Mouse (Mus musculus) cerebellum, adult 18-20 months (tissue): ENCODE data around the gene Pacrg.
A peak's percentile ranks its signal among the peaks of the same experiment; 100 is the strongest.

Experiments
- DNase-seq, 2 experiments: peaks; one replicate each; pipeline ENCODE4 v3.0.0; 2021

Gene Pacrg

DNA sequence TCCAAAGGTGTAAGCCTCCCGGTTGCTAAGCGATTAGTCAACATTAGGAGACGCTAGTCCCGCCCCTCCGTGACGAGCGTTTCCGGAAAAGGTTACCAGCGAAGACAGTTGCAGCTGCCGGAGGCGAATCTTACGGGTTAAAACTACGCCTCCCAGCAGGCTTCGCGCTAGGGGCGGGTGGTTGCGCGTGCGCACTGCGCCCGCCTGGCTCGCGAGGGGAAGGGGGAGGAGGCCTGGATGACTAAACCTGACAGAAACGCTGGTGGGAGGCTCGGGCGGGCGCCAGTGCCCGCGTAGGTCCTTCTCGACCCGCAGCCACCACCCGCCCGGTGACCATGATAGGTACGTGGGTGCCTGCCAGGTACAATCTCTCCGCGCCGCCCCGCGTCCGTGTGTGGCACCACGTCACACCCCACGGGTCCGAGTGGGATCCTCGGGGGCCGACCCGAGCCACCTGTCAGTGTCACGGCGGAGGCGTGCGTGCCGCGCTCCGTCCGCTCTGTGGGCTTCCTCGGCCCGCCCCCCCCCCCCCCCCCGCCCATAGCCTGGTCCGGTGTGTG lies at the start of gene Pacrg, which contains the start of gene Prkn:
TSS of gene Pacrg (minus strand) at position 164 of the 560 bp plus-strand sequence.
TSS of gene Prkn (plus strand) at position 237 of the 560 bp plus-strand sequence.
- peak; percentile 97 to 99 for DNase-seq

GRCm38 (mm10) chr17:10887924-10888323 lies 47.8 kb upstream of the Pacrg start:
- DNase-seq = no peak

GRCm38 (mm10) chr17:10882260-10882659 lies 42.1 kb upstream of the Pacrg start:
- no peak for DNase-seq

DNA sequence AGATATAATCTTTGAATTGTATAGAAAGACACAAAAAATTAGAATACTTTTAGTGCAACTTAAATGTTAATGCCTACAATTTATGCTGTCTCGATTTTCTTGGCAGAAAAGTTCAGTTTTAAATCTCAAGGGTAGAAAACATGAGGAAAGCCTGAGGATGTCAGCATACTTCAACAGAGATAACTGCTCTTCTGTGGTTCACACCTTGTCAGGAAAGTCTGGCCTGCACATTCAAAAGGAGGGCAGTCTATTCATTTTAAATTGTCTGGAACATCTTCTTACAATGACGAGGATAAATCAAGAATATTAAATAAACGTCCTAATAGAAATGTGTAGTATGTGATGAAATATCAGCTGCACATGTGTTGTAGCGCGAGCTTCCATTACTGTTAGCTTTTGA lies 38.9 kb upstream of the Pacrg start:
- no peak for DNase-seq

DNA sequence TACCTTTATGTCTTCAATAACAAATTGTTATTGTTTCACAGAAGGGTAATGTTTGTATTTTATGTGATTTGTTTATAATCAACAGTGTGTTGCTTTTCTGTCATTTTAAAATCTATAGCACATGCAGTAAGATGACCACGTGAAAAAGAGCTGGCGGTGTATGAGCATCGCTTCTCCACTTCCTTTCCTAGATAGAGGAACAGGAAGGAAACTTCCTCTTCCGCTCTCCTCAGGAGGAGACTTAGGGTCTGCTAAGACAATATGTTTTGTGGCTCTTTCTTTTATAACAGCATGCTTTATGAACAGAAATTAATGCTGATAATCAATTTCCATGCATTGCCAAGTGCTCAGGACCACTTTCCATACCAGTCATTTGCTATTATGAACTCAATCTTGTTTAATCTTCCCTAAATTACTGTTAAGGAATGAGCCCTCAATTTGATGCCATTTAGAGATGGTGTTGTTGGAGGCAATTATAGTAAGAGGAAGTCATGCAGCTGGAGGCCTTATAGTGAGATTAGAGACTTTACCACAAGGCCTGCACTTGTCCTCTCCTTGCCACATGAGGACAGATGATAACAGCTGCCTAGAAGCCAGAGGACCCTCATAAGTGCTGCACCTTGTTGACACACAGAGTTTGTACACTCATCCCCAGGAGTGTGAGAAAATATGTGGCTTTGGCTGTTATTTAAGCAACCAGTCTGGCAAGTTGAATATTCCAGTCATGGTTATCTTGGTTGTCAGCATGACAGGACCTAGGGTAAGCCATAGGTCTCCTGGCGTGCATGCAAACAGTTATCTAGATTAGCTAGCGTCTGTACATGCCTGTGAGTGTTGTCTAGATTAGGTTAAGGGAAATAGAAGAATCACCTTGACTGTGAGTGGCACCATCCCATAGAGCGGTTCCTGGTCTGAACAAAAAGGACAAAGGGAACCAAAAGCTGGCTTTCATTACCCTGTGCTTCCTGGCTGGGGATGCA lies 34.4 kb upstream of the Pacrg start:
- DNase-seq = no peak

- peak; percentile 59 to 73 for DNase-seq
These were observed 14.1 kb upstream of the Pacrg start for GRCm38 (mm10) chr17:10854207-10854606.

DNA sequence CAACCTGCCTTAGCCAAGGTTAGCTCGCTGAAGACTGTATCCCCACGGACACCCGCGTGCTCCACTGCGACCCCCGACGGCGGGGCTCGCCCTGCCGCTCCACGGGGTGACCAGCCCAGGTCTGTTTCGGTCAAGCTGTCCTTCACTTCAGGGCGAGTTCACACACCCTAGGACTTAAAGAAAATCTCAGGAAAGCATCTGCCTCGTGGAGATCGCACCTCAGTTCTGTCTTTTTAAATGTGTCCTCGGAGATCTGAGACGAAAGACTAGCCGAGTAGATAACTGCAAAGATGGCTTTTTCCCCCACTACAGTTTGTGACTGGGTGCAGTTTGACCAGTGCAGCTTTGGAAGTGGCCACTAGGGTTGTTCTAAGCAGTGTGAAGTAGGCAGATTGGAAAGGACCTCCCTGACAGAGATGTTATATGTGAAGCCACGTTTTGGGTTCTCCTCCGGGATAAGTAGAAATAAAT lies 655 bp upstream of the Pacrg start:
- peak in 1 of 2 experiments; percentile 74 for DNase-seq

GRCm38 (mm10) chr17:10818971-10819370 lies 21.1 kb downstream of the Pacrg start:
- DNase-seq = no peak

- peak; percentile 4 to 8 for DNase-seq
These were observed 31.5 kb downstream of the Pacrg start for GRCm38 (mm10) chr17:10808571-10808970.

GRCm38 (mm10) chr17:10807261-10807998 lies 32.7 kb downstream of the Pacrg start:
- peak; percentile 50 to 51 for DNase-seq

- no peak for DNase-seq
These were observed 33.4 kb downstream of the Pacrg start for GRCm38 (mm10) chr17:10806692-10807091.

- no peak for DNase-seq
These were observed 48.5 kb downstream of the Pacrg start for GRCm38 (mm10) chr17:10791661-10792060.

GRCm38 (mm10) chr17:10784401-10784920 lies 55.6 kb downstream of the Pacrg start:
- no peak for DNase-seq

DNA sequence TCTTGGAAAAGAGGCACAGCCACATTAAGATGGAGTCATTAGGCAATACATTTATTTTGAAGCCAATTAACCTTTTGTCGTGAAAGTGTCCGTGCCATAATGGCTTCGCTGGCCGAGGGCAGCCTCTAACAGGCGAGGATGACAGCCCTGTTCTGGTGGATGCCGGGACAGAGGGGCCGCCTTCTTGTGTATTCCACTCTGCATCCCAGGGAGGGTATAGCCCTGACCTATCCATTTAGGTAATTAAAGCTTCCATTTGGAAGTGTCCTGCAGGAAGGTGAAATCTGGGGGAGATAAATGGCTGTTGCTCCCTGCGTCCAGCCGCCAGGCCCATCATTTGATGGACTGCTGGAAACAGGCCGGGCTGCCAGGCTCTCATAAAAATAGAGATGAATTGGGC lies 63.6 kb downstream of the Pacrg start:
- DNase-seq = no peak

- no peak for DNase-seq
These were observed 65.6 kb downstream of the Pacrg start for GRCm38 (mm10) chr17:10774468-10774867.

GRCm38 (mm10) chr17:10772207-10772606 lies 67.9 kb downstream of the Pacrg start:
- DNase-seq = no peak

DNA sequence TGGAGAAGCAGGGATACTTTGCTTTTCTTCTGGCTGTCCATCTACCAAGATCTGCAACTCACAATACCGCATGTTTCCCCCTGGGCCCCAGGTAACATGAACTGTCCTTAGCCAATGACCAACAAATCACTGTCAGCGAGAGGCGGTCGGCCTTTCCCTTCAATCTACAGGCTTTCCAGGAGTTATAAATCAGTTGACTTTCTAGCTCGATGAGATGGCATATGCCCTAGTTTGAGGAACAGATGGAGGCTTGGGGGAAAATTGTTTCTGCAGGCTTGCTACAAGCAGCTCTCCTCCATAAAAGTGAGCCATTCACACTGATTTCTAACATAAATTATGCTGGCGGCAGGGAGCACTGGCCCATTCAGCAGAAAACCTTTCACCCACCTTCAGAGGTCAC lies 70.2 kb downstream of the Pacrg start:
- peak; percentile 35 to 51 for DNase-seq

- no peak for DNase-seq
These were observed 73.2 kb downstream of the Pacrg start for GRCm38 (mm10) chr17:10766735-10767406.

GRCm38 (mm10) chr17:10764343-10764742 lies 75.8 kb downstream of the Pacrg start:
- no peak for DNase-seq

- no peak for DNase-seq
These were observed 82.7 kb downstream of the Pacrg start for GRCm38 (mm10) chr17:10757455-10757854.

DNA sequence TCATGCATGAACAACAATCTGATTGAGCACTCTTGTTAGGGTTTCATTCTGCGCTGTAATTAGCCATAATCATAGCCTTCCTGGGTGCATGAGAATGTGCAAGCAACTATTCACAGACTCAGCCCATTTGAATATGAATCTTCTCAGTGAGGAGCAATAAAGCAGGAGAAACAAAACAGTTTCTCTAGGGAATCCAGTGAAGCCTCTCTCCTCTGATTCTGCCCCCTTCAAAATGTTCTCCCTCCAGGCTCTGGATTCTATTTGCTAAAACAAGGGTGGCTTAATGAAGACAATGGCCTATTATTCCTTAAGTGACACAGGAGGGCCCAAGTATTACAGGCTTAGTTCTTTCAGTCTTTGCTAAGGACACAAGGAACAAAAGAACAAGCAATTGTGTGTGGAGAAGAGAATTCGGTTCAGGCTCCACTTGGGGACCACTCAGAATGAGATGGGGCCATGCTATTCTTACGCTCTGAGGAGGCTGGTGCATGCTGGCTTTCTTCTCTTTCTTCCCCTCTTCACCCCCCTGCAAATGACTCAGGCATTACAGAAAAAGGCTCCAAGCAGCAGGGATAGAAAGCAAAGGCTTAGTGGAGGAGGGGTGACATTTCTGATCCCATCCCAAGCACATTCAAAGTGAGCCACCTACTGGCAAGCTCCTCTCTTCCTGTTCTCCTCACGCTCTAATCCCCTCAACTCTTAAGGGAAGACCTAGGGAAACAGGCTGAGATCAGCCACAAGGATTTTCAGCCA lies 95.2 kb downstream of the Pacrg start:
- DNase-seq = peak; percentile 33 to 51

GRCm38 (mm10) chr17:10740083-10740482 lies 100.0 kb downstream of the Pacrg start:
- DNase-seq = no peak
